ENCODE assay signal across 22 mouse cellular contexts in the genomic region with DNA sequence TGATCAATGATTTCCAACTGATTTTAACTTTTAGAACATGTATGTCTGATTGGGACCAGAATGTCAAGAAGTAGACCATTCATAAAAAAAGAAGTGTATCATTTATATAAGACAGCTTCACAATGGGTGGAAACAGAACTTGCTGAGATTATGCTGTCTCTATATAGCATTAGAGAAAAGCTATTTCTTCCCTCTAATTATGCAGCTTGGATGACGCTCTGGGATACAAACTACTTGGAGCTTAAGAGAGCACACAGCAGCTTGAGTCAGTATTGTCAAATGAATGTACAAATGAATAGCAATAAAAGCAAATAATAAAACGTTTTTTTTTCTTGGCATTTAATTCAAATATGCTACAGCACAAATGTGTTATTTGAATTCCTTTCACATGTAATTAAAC.
A peak's percentile ranks its signal among the peaks of the same experiment; 100 is the strongest.
DNase-seq lines count a peak whose midpoint lies in the region; ATAC-seq and TF ChIP-seq lines count a peak whose summit lies in the region.
"Had no signal": no experiment of that assay in that cellular context is flagged by ENCODE, and none has a peak within 500 bp of the region (broad histone marks: within the 10 kb centered on the region; RNA-seq: fewer than 3 reads in every experiment).

No protein-coding gene starts in this region.

- H3K36me3 ChIP-seq in forebrain, embryonic 16.5 days (ENCODE audit: control insufficient read depth, insufficient read depth), result no peaks in the 10 kb centered on the region
- no peaks in the 10 kb centered on the region for H3K36me3 ChIP-seq in forebrain, embryonic 15.5 days
- H3K36me3 ChIP-seq: embryonic facial prominence, embryonic 10.5 days; embryonic facial prominence, embryonic 12.5 days; forebrain, embryonic 12.5 days had no signal

- 23% methylated on average over 2 of the region's 2 CpGs for WGBS in forebrain, embryonic 16.5 days
- 35% methylated on average over 2 of the region's 2 CpGs for WGBS in forebrain, embryonic 15.5 days

- H3K4me3 ChIP-seq in forebrain, embryonic 16.5 days (replicated peaks; ENCODE audit: low read length), result no peak overlapping the region
- no peak overlapping the region for H3K4me3 ChIP-seq in forebrain, embryonic 15.5 days
- H3K4me3 ChIP-seq: embryonic facial prominence, embryonic 10.5 days; embryonic facial prominence, embryonic 12.5 days; forebrain, embryonic 12.5 days had no signal

- H3K4me2 ChIP-seq in forebrain, embryonic 16.5 days (ENCODE audit: low read length), result no peak overlapping the region
- no peak overlapping the region for H3K4me2 ChIP-seq in forebrain, embryonic 15.5 days (replicated peaks)
- H3K4me2 ChIP-seq: embryonic facial prominence, embryonic 12.5 days; forebrain, embryonic 12.5 days had no signal

- DNase-seq in frontal cortex, postnatal 36 days (ENCODE audit: low spot score in 2 of 2), result no peak
- DNase-seq in Muller cell, postnatal 12 days (ENCODE audit: inconsistent ontology term), result peak; percentile 14
- peak; percentile 41 for DNase-seq in brain, embryonic 14.5 days (ENCODE audit: low read depth)
- DNase-seq: adrenal gland, adult 8-10 months; adrenal gland, postnatal 14 days; adrenal gland, postnatal 36 days; B cell, adult 2 months; cerebellum, adult 11-12 months; cerebellum, adult 2 months; cerebellum, adult 9-10 months; cerebellum, postnatal 10 days; cerebellum, postnatal 25 days had no signal

- H3K9me3 ChIP-seq in forebrain, embryonic 16.5 days (ENCODE audit: control insufficient read depth, low read length), result no peaks in the 10 kb centered on the region
- no peaks in the 10 kb centered on the region for H3K9me3 ChIP-seq in forebrain, embryonic 15.5 days
- H3K9me3 ChIP-seq: embryonic facial prominence, embryonic 10.5 days; embryonic facial prominence, embryonic 12.5 days; forebrain, embryonic 12.5 days had no signal

- H3K9ac ChIP-seq in forebrain, embryonic 16.5 days (replicated peaks; ENCODE audit: low read depth, low read length), result no peak overlapping the region
- H3K9ac ChIP-seq in forebrain, embryonic 15.5 days (replicated peaks), result no peak overlapping the region
- H3K9ac ChIP-seq: embryonic facial prominence, embryonic 12.5 days; forebrain, embryonic 12.5 days had no signal

- H3K27ac ChIP-seq in forebrain, embryonic 16.5 days (ENCODE audit: low read length), result no peak overlapping the region
- no peak overlapping the region for H3K27ac ChIP-seq in forebrain, embryonic 15.5 days (replicated peaks)
- H3K27ac ChIP-seq: embryonic facial prominence, embryonic 10.5 days; embryonic facial prominence, embryonic 12.5 days; forebrain, embryonic 12.5 days had no signal

- no peak for TF ChIP-seq CTCF in brain, embryonic 14.5 days (IDR thresholded peaks at IDR 0.05; ENCODE audit: borderline replicate concordance, extremely low read depth, insufficient read depth, insufficient read length)

- peak; percentile 63; the same call in 1 of the 2 replicates for ATAC-seq in forebrain, embryonic 16.5 days
- no peak for ATAC-seq in forebrain, embryonic 15.5 days (replicated peaks)
- peak; percentile 98 for ATAC-seq in frontal cortex, adult (ENCODE audit: low TSS enrichment)
- no peak for ATAC-seq in CD4-positive, CD25-positive, alpha-beta regulatory T cell, adult 4 months
- ATAC-seq: activated CD4-positive, CD25-positive, alpha-beta regulatory T cell, adult 4 months; forebrain, embryonic 14.5 days; Patski had no signal

- H3K4me1 ChIP-seq in forebrain, embryonic 16.5 days (replicated peaks; ENCODE audit: control insufficient read depth, insufficient read depth, low read length), result no peaks in the 10 kb centered on the region
- H3K4me1 ChIP-seq in forebrain, embryonic 15.5 days, result no peaks in the 10 kb centered on the region
- H3K4me1 ChIP-seq: embryonic facial prominence, embryonic 10.5 days; embryonic facial prominence, embryonic 12.5 days; forebrain, embryonic 12.5 days had no signal

- H3K27me3 ChIP-seq in forebrain, embryonic 16.5 days (replicated peaks; ENCODE audit: control insufficient read depth, insufficient read depth, low read length), result no peaks in the 10 kb centered on the region
- no peaks in the 10 kb centered on the region for H3K27me3 ChIP-seq in forebrain, embryonic 15.5 days
- H3K27me3 ChIP-seq: embryonic facial prominence, embryonic 12.5 days; forebrain, embryonic 12.5 days had no signal

- no peak for TF ChIP-seq POLR2A in brain, embryonic 14.5 days (IDR thresholded peaks at IDR 0.05; ENCODE audit: borderline replicate concordance, extremely low read depth, insufficient read depth, insufficient read length, poor library complexity, severe bottlenecking)

Comparison
In these comparisons a context has a peak if more than half of its experiments do, and no peak if none do; other contexts are left out.
1. ATAC-seq: peak in forebrain, embryonic 16.5 days (single experiment) and frontal cortex, adult (single experiment); none in forebrain, embryonic 15.5 days (single experiment) and CD4-positive, CD25-positive, alpha-beta regulatory T cell, adult 4 months (single experiment).
2. DNase-seq: peak in Muller cell, postnatal 12 days (single experiment) and brain, embryonic 14.5 days (single experiment); none in frontal cortex, postnatal 36 days (0 of 2).